Mouse (Mus musculus) kidney, adult 8-10 months (tissue): Measurements from ENCODE around the gene Usp15.

ENCODE experiments used
- DNase-seq, 2 experiments: peaks; one replicate each; pipeline ENCODE4 v3.0.0; 2022

Gene Usp15

GRCm38 (mm10) chr10:123170898-123171297 is 25.9 kb downstream of the Usp15 start:
- no peak for DNase-seq

- no peak for DNase-seq
Measured at GRCm38 (mm10) chr10:123165542-123165941, 31.3 kb downstream of the Usp15 start.

GRCm38 (mm10) chr10:123160508-123160907 is 36.3 kb downstream of the Usp15 start:
- DNase-seq, result peak; percentile 33 to 71

- peak in 1 of 2 experiments; percentile 18 for DNase-seq
Measured at GRCm38 (mm10) chr10:123159316-123159715, 37.5 kb downstream of the Usp15 start.

GRCm38 (mm10) chr10:123156392-123156791 is 40.4 kb downstream of the Usp15 start:
- no peak for DNase-seq

GRCm38 (mm10) chr10:123155764-123156163 is 41.0 kb downstream of the Usp15 start:
- no peak for DNase-seq

GRCm38 (mm10) chr10:123153321-123153720 is 43.5 kb downstream of the Usp15 start:
- no peak for DNase-seq

- no peak for DNase-seq
Measured at GRCm38 (mm10) chr10:123148025-123148814, 48.6 kb downstream of the Usp15 start.

GRCm38 (mm10) chr10:123147180-123147579 is 49.6 kb downstream of the Usp15 start:
- DNase-seq, result no peak

- DNase-seq, result no peak
Measured at GRCm38 (mm10) chr10:123146349-123146748, 50.4 kb downstream of the Usp15 start.

GRCm38 (mm10) chr10:123144256-123144655 is 52.5 kb downstream of the Usp15 start:
- no peak for DNase-seq

GRCm38 (mm10) chr10:123142395-123143050 is 54.3 kb downstream of the Usp15 start:
- no peak for DNase-seq

GRCm38 (mm10) chr10:123135818-123136217 is 61.0 kb downstream of the Usp15 start:
- no peak for DNase-seq

GRCm38 (mm10) chr10:123131487-123131886 is 65.3 kb downstream of the Usp15 start:
- DNase-seq, result no peak

GRCm38 (mm10) chr10:123120666-123121392 is 76.0 kb downstream of the Usp15 start:
- DNase-seq, result peak; percentile 24 to 36

GRCm38 (mm10) chr10:123116861-123117260 is 79.9 kb downstream of the Usp15 start:
- no peak for DNase-seq

- DNase-seq, result no peak
Measured at GRCm38 (mm10) chr10:123113466-123113865, 83.3 kb downstream of the Usp15 start.

GRCm38 (mm10) chr10:123112787-123113168 is 84.0 kb downstream of the Usp15 start:
- no peak for DNase-seq

- DNase-seq, result no peak
Measured at GRCm38 (mm10) chr10:123112056-123112786, 84.6 kb downstream of the Usp15 start.

GRCm38 (mm10) chr10:123110548-123110947 is 86.2 kb downstream of the Usp15 start:
- no peak for DNase-seq

GRCm38 (mm10) chr10:123108527-123108926 is 88.3 kb downstream of the Usp15 start:
- DNase-seq, result no peak

GRCm38 (mm10) chr10:123108121-123108520 is 88.7 kb downstream of the Usp15 start:
- no peak for DNase-seq

GRCm38 (mm10) chr10:123101303-123101702 is 95.5 kb downstream of the Usp15 start:
- no peak for DNase-seq
